Mouse (Mus musculus): ENCODE measurements around the gene Tas2r116. TPM values are rescaled to one million over a fixed set of nuclear protein-coding genes. Genes with fewer than 3 reads are reported as not detected.

The Tas2r116 gene
- polyA plus RNA-seq (2014; fragmentation: Nextera tagmentation; extraction: Ambion mirVana), result not detected in 2 replicates

DNA sequence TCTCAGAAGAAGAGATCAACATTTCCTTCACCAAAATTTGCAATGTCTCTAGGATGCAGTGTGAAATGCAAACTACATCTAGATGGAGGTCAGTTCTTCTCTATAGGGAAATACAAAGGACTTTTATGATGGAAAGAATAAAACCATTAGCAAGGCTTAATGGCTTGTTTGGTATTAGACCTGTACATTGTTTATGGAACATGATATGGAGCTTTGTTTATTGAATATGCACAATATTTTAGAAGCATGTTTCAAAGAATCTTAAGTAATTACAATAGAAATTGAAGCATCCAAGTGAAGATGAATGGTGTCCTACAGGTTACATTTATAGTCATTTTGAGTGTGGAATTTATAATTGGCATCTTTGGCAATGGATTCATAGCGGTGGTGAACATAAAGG is at the start of gene Tas2r116:
Tas2r116 (plus strand) TSS at position 301 of the 400 bp plus-strand sequence.
- ATAC-seq (ENCODE audit: insufficient read depth) (no peak), DNase-seq (no peak)
- no peak for TF ChIP-seq CTCF (IDR thresholded peaks at IDR 0.05; ENCODE audit: low read depth)
- Histone ChIP-seq H3K27ac (ENCODE audit: low read depth) (no peak within 1 kb of the TSS), H3K36me3 (ENCODE audit: insufficient read depth) (no peaks in the 10 kb centered on the region), H3K4me1 (ENCODE audit: insufficient read depth) (no peaks in the 10 kb centered on the region), H3K27me3 (ENCODE audit: insufficient read depth, low read length) (no peaks in the 10 kb centered on the region), H3K4me3 (ENCODE audit: low read depth, low read length) (no peak within 1 kb of the TSS), H3K4me2 (no peak within 1 kb of the TSS), H3K9me3 (ENCODE audit: low read depth, low read length) (no peaks in the 10 kb centered on the region), H3K9ac (no peak within 1 kb of the TSS)
- WGBS, result 58% methylated on average over 1 of the region's 1 CpGs

DNA sequence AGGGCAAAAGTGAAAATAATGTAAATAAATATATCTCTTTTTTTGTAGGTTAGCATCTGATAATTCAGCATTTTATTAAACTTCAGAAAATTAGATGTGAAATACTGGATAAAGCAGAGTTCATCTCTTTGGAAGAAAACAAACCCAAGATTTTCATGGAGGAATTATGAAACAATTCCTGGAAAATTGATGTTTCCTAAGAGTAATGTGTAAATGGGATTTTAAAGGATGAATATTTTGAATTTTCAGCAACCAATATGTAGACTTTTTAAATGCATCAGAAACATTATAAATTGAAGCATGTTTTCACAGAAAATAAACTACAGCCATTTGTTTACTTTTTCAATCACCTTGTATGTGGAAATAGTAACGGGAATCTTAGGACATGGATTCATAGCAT is 8.4 kb upstream of the Tas2r116 start, which contains the start of gene Tas2r123:
Tas2r123 (plus strand) TSS at position 301 of the 400 bp plus-strand sequence.
- no peak for TF ChIP-seq CTCF (IDR thresholded peaks at IDR 0.05; ENCODE audit: low read depth)
- Histone ChIP-seq H3K4me1 (ENCODE audit: insufficient read depth) (no peaks in the 10 kb centered on the region), H3K9me3 (ENCODE audit: low read depth, low read length) (no peaks in the 10 kb centered on the region), H3K4me3 (ENCODE audit: low read depth, low read length) (no peak within 1 kb of the TSS), H3K4me2 (no peak within 1 kb of the TSS), H3K9ac (no peak within 1 kb of the TSS), H3K27me3 (ENCODE audit: insufficient read depth, low read length) (no peaks in the 10 kb centered on the region), H3K36me3 (ENCODE audit: insufficient read depth) (no peaks in the 10 kb centered on the region), H3K27ac (ENCODE audit: low read depth) (no peak within 1 kb of the TSS)
- DNase-seq (no peak), ATAC-seq (ENCODE audit: insufficient read depth) (no peak)
- WGBS, result 67% methylated on average over 1 of the region's 1 CpGs

DNA sequence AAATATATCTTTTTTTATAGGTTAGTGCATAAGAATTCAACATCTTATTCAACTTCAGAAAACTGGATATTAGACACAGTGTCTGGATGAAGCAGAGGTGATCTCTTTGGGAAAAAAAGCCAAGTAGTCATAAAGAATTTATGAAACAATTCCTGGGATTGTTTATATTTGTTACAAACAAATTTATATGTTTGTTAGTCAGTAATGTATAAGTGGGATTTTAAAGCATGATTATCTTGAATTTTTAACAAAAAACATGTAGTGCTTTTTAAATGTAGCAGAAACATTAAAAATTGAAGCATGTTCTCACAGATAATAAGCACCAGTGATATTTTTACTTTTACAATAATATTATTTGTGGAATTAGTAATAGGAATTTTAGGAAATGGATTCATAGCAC is 12.5 kb downstream of the Tas2r116 start, which contains the start of gene Tas2r110:
Tas2r110 (plus strand) TSS at position 301 of the 400 bp plus-strand sequence.
- no peak within 1 kb of the TSS for H3K9ac ChIP-seq
- H3K27ac ChIP-seq (ENCODE audit: low read depth), result no peak within 1 kb of the TSS
- H3K36me3 ChIP-seq (ENCODE audit: insufficient read depth), result no peaks in the 10 kb centered on the region
- DNase-seq (no peak), ATAC-seq (ENCODE audit: insufficient read depth) (no peak)
- H3K4me1 ChIP-seq (ENCODE audit: insufficient read depth), result no peaks in the 10 kb centered on the region
- no peaks in the 10 kb centered on the region for H3K27me3 ChIP-seq (ENCODE audit: insufficient read depth, low read length)
- no peaks in the 10 kb centered on the region for H3K9me3 ChIP-seq (ENCODE audit: low read depth, low read length)
- H3K4me3 ChIP-seq (ENCODE audit: low read depth, low read length), result no peak within 1 kb of the TSS
- H3K4me2 ChIP-seq, result no peak within 1 kb of the TSS
- no peak for TF ChIP-seq CTCF (IDR thresholded peaks at IDR 0.05; ENCODE audit: low read depth)

DNA sequence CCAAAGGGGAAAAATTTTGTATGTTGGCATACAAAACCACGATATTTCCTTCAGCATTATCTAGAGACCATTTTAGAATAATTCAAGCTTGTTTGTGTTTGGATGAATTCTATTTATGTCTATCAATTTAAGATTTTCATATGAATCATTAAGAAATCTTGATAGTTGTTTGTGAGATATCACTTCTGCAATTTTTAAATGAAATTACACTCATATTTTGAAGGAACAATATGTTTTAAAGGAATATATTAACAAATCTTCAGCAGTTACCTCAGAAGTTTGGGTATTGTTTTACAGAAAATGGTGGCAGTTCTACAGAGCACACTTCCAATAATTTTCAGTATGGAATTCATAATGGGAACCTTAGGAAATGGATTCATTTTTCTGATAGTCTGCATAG is 37.5 kb downstream of the Tas2r116 start, which contains the start of gene Tas2r113:
Tas2r113 (plus strand) TSS at position 301 of the 400 bp plus-strand sequence.
- no peaks in the 10 kb centered on the region for H3K4me1 ChIP-seq (ENCODE audit: insufficient read depth)
- H3K9ac ChIP-seq, result no peak within 1 kb of the TSS
- H3K4me2 ChIP-seq, result no peak within 1 kb of the TSS
- H3K27ac ChIP-seq (ENCODE audit: low read depth), result no peak within 1 kb of the TSS
- TF ChIP-seq CTCF (IDR thresholded peaks at IDR 0.05; ENCODE audit: low read depth), result no peak
- H3K27me3 ChIP-seq (ENCODE audit: insufficient read depth, low read length), result no peaks in the 10 kb centered on the region
- no peaks in the 10 kb centered on the region for H3K9me3 ChIP-seq (ENCODE audit: low read depth, low read length)
- no peaks in the 10 kb centered on the region for H3K36me3 ChIP-seq (ENCODE audit: insufficient read depth)
- ATAC-seq (ENCODE audit: insufficient read depth) (no peak), DNase-seq (no peak)
- no peak within 1 kb of the TSS for H3K4me3 ChIP-seq (ENCODE audit: low read depth, low read length)
- 64% methylated on average over 1 of the region's 1 CpGs for WGBS

Other genes with a start within 250 kb of the Tas2r116 start
- not detected in 2 replicates for gene A630073D07Rik, start 203.9 kb upstream of the Tas2r116 start, polyA plus RNA-seq (2014; fragmentation: Nextera tagmentation; extraction: Ambion mirVana)
- not detected in 2 replicates for gene Tas2r120, start 198.5 kb upstream of the Tas2r116 start, polyA plus RNA-seq (2014; fragmentation: Nextera tagmentation; extraction: Ambion mirVana)
- not detected in 2 replicates for gene Tas2r121, start 154.4 kb upstream of the Tas2r116 start, polyA plus RNA-seq (2014; fragmentation: Nextera tagmentation; extraction: Ambion mirVana)
- gene Tas2r122, start 143.5 kb upstream of the Tas2r116 start, polyA plus RNA-seq (2014; fragmentation: Nextera tagmentation; extraction: Ambion mirVana), result not detected in 2 replicates
- not detected in 2 replicates for gene Tas2r115, start 117.4 kb upstream of the Tas2r116 start, polyA plus RNA-seq (2014; fragmentation: Nextera tagmentation; extraction: Ambion mirVana)
- not detected in 2 replicates for gene Tas2r124, start 100.7 kb upstream of the Tas2r116 start, polyA plus RNA-seq (2014; fragmentation: Nextera tagmentation; extraction: Ambion mirVana)
- gene Tas2r102, start 93.3 kb upstream of the Tas2r116 start, polyA plus RNA-seq (2014; fragmentation: Nextera tagmentation; extraction: Ambion mirVana), result not detected in 2 replicates
- gene Tas2r136, start 77.3 kb upstream of the Tas2r116 start, polyA plus RNA-seq (2014; fragmentation: Nextera tagmentation; extraction: Ambion mirVana), result not detected in 2 replicates
- not detected in 2 replicates for gene Tas2r117, start 52.6 kb upstream of the Tas2r116 start, polyA plus RNA-seq (2014; fragmentation: Nextera tagmentation; extraction: Ambion mirVana)
- not detected in 2 replicates for gene Tas2r123, start 8.3 kb upstream of the Tas2r116 start, polyA plus RNA-seq (2014; fragmentation: Nextera tagmentation; extraction: Ambion mirVana)
- gene Tas2r110, start 12.6 kb downstream of the Tas2r116 start, polyA plus RNA-seq (2014; fragmentation: Nextera tagmentation; extraction: Ambion mirVana), result not detected in 2 replicates
- not detected in 2 replicates for gene Tas2r113, start 37.6 kb downstream of the Tas2r116 start, polyA plus RNA-seq (2014; fragmentation: Nextera tagmentation; extraction: Ambion mirVana)
- not detected in 2 replicates for gene Tas2r125, start 54.2 kb downstream of the Tas2r116 start, polyA plus RNA-seq (2014; fragmentation: Nextera tagmentation; extraction: Ambion mirVana)
- gene Tas2r129, start 95.7 kb downstream of the Tas2r116 start, polyA plus RNA-seq (2014; fragmentation: Nextera tagmentation; extraction: Ambion mirVana), result not detected in 2 replicates
- not detected in 2 replicates for gene Tas2r131, start 102.5 kb downstream of the Tas2r116 start, polyA plus RNA-seq (2014; fragmentation: Nextera tagmentation; extraction: Ambion mirVana)
- not detected in 2 replicates for gene Tas2r109, start 125.5 kb downstream of the Tas2r116 start, polyA plus RNA-seq (2014; fragmentation: Nextera tagmentation; extraction: Ambion mirVana)
- not detected in 2 replicates for gene Tas2r103, start 181.7 kb downstream of the Tas2r116 start, polyA plus RNA-seq (2014; fragmentation: Nextera tagmentation; extraction: Ambion mirVana)
- gene Tas2r140, start 200.4 kb downstream of the Tas2r116 start, polyA plus RNA-seq (2014; fragmentation: Nextera tagmentation; extraction: Ambion mirVana), result not detected in 2 replicates
- gene Smim10l1, start 249.5 kb downstream of the Tas2r116 start, polyA plus RNA-seq (2014; fragmentation: Nextera tagmentation; extraction: Ambion mirVana), result 57.7 and 61.4 TPM in 2 replicates